Mouse (Mus musculus) T-cell, adult 2 months (primary cell): ENCODE results near the gene Sesn3.
"Not testable (repeated sequence)": the region's sequence is repeated elsewhere in the genome, so short reads cannot be mapped to it uniquely, and the experiment has no call there.

Source experiments
- DNase-seq: peaks from one replicate; pipeline ENCODE4 v3.0.0; 2022; ENCODE audit warnings: low spot score

Sesn3 gene

GRCm38 (mm10) chr9:14274986-14275720 lies at the start of gene Sesn3:
Gene Sesn3 (plus strand): TSS chr9:14275067.
- DNase-seq = peak; percentile 96

DNA sequence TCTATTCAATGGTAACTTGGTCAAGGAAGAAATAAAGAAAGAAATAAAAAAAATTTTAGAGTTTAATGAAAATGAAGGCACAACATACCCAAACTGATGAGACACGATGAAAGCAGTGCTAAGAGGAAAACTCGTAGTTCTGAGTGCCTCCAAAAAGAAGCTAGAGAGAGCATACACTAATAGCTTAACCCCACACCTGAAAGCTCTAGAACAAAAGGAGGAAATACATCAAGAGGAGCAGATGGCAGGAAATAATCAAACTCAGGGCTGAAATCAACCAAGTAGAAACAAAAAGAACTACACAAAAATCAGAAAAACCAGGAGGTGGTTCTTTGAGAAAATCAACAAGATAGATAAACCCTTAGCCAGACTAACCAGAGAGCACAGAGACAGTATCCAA lies 47.8 kb upstream of the Sesn3 start:
- DNase-seq = not testable (repeated sequence)

GRCm38 (mm10) chr9:14233702-14234373 lies 41.0 kb upstream of the Sesn3 start:
- no peak for DNase-seq

DNA sequence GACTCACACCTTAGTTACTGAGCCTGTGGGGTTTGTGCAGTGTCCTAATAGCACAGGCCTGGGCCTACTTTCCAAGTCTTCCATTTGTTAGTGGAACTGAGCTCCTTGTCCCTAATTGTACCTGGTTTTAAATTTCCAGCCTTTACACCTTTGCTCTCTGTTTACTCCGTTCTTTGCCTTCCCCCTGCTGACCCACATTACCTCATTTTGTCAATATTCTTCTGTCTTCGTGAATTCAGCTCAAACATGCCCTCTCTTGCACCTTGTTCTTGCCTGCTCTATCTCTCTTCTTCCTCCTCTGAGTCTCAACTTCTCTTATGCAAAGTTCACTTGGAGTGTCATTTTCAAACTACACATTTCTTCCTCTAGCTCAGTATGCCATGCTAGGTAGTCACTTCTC lies 39.6 kb upstream of the Sesn3 start:
- DNase-seq = no peak

DNA sequence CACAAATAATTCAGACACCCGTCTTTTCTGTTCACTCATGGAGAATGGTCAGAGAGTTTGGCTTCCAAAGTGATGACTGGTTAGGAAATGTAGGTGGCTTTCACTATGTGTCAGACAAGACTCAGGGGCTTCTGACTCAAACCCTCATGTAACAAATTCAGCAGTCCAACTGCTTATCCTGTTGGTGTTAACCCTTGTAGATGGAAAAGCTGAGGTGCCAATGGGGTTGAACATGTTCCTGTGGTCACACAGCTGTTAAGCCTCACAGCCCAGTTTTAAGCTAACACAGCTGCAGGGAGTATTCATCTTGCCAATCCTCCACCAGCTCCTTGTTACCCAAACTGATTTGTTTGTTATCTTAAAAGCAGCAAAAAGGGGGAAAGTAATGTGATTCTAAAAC lies 33.9 kb upstream of the Sesn3 start:
- DNase-seq = not testable (repeated sequence)

GRCm38 (mm10) chr9:14242308-14242707 lies 32.6 kb upstream of the Sesn3 start:
- DNase-seq = no peak

GRCm38 (mm10) chr9:14244528-14244927 lies 30.3 kb upstream of the Sesn3 start:
- DNase-seq = peak; percentile 67

GRCm38 (mm10) chr9:14245013-14245586 lies 29.8 kb upstream of the Sesn3 start:
- DNase-seq = no peak

- no peak for DNase-seq
Observed at GRCm38 (mm10) chr9:14246016-14246799, 28.7 kb upstream of the Sesn3 start.

GRCm38 (mm10) chr9:14247480-14248208 lies 27.2 kb upstream of the Sesn3 start:
- no peak for DNase-seq

DNA sequence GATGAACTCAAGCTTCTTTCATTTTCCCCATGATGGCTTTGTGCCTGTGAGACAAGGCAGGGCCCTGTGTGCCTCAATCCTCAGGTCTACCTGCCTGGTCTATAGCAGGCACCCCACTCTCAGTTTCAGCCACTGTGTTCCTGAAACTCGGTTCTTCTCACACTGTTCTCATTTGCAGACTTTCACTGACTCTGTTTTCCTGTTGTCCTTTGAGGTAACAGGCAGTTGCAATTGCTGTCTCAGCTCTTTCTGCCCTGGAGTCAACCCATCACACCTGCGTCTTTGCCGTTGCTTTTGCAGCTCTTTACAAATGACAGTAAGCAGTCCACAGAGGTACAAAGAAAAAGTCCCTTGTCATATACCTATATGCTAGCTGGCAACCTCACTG lies 26.7 kb upstream of the Sesn3 start:
- DNase-seq = no peak

- DNase-seq = no peak
Observed at GRCm38 (mm10) chr9:14261150-14261549, 13.7 kb upstream of the Sesn3 start.

DNA sequence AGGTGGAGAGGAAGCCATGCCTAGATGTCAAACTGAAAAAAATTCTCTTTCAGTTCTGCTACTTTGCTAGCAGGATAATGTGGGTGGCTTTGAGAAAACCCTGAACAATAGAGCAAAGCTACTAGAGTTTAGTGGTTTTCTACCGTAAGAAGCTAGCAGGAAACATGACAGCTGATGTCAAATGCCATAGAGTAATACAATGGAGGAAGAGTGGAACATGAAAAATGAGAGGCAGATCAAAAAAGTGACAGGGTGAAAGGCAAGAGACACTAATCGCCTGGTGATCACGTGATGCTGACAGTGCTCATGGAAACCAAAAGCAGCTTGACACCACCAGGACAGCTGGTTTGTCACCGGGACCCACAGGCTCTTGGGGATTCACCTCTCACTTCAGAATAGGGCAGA lies 12.3 kb upstream of the Sesn3 start:
- DNase-seq = peak; percentile 56

- no peak for DNase-seq
Observed at GRCm38 (mm10) chr9:14266470-14266869, 8.4 kb upstream of the Sesn3 start.

- DNase-seq = no peak
Observed at GRCm38 (mm10) chr9:14268578-14268977, 6.3 kb upstream of the Sesn3 start.

- DNase-seq = no peak
Observed at GRCm38 (mm10) chr9:14272921-14273320, 1.9 kb upstream of the Sesn3 start.

GRCm38 (mm10) chr9:14274586-14274985 lies 281 bp upstream of the Sesn3 start:
- DNase-seq = no peak

DNA sequence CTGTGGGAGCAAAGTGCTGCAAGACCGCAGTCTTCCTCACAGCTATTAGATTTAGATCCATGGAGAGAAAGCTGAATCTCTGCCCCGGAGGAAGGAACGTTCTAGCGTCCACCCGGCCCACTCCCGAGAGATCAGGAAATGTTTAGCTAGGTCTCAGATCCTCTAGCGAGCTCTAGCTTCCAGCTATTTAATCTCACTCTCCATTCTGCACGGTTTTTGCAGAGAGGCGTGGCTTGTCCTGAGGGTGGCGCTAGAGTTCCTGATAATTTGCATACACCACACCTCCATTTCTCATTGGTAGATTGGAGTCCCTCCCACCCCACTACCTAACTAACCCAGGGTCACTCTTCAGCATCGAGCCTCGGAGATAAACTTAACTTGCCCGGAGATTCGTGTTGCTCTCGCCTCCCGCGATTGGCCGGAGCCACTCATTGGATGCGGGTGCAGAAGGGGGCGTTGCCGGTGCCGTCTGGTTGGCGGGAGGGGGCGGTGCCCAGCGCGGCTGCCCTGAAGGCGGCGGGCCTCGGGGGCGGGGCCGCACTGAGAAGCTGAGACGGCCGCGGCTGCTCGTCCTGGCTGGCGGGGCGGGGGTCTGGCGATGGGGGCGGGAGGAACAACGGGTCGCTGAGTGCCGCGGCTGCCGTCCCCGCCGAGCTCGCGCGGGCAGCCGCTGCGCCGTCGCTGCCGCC lies 1.1 kb downstream of the Sesn3 start:
- peak; percentile 99 for DNase-seq

DNA sequence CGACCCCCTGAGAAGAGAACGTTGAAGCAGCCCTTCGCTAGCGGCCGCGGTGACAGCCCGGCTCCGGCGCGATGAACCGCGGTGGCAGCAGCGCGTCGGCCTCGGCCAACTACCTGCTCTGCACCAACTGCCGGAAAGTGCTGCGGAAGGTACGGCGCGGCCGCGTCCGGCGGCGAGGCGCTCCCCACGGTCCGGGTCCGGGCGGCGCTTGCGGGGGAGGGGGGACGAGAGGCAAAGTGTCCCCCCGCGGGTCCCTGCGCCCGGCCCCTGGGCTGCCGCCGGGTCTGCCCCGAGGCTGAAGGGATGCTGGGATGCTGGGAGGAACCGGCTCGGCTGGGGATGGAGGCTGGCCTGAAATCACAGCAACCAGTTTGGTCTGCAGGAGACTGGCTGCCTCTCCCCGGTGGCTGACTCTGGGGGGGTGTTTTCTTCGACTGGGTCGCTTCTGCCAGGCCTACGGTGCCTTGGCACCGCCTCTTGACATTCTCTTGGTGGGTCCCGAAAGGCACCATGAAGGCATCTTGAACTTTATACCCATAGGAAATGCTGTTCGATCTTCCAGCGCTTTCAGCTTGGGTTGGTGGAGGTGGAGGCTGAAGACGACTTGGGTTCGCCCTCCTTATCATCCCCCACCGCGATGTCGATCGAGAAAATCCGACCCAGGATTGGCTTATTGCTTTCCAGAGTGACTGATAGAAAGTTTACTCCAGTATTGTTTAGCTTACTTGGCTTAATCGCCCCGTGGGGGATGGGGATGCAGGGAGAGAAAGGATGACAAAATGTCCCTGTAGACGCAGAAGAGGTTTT lies 1.8 kb downstream of the Sesn3 start:
- peak; percentile 66 for DNase-seq

DNA sequence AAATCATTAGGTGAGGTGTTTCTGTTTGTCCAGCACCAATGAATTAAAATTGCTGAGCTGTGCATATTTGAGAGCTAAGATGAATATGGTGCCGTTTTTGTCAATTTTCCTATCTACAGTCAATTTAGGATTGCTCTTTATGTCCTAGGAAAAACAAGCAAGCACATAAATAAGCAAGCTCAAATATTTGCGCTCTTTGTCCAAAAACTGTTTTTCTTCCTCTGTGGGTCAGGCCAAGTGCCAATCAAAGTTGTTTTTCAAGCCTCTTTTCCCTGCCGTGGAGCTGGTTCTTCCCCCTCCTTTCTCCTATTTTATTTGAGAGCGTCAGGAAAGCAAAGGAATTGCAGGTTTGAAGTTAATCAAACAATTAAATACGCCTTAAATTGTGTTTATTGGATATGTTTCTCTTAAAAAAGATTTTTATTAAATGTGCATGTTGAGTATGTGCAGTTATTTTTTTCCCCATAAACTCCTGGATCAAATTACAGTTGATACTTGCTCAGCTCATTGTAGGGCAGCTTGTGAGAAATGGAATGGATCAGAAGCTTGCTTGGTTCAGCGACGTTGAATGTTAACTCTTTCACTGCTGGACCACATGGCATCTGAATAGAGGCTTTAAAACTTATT lies 2.6 kb downstream of the Sesn3 start:
- no peak for DNase-seq
